Mouse (Mus musculus): ENCODE results near the gene Gcg. TPM values are rescaled to one million over a fixed set of nuclear protein-coding genes. Genes with fewer than 3 reads are reported as not detected.

The Gcg gene
- 38.4 and 41.5 TPM in 2 replicates for polyA plus RNA-seq (2012; rRNA removed)

GRCm38 (mm10) chr2:62483550-62483949 lies at the start of gene Gcg:
TSS of gene Gcg (minus strand) at chr2:62483650.

Other genes with a start within 250 kb of the Gcg start
- 4.1 and 4.7 TPM in 2 replicates for gene Dpp4, start 71.4 kb downstream of the Gcg start, polyA plus RNA-seq (2012; rRNA removed)
- 0.41 and 0.42 TPM in 2 replicates for gene Fap, start 90.4 kb upstream of the Gcg start, polyA plus RNA-seq (2012; rRNA removed)
- 13.6 and 13.9 TPM in 2 replicates for gene Ifih1, start 162.6 kb upstream of the Gcg start, polyA plus RNA-seq (2012; rRNA removed)
- gene Gca, start 180.6 kb upstream of the Gcg start, polyA plus RNA-seq (2012; rRNA removed), result 5.3 and 6.0 TPM in 2 replicates

All from colon, adult 2 months (tissue).